Mouse (Mus musculus) liver, adult (tissue): Measurements from ENCODE around the gene Dnm3.

Experiments
- GATA4 ChIP-seq: IDR thresholded peaks from 2 replicates; pipeline ENCODE4 v1.6.1; 2014; ENCODE audit warnings: mild to moderate bottlenecking, low read length; ENCODE audit not compliant: insufficient replicate concordance

Dnm3 gene

GRCm38 (mm10) chr1:161999882-162000371 is 477.9 kb downstream of the Dnm3 start:
- TF ChIP-seq GATA4 = no peak

- no peak for TF ChIP-seq GATA4
Measured at GRCm38 (mm10) chr1:161999338-161999737, 478.5 kb downstream of the Dnm3 start.

- TF ChIP-seq GATA4 = no peak
Measured at GRCm38 (mm10) chr1:161998781-161999180, 479.1 kb downstream of the Dnm3 start.

- no peak for TF ChIP-seq GATA4
Measured at GRCm38 (mm10) chr1:161992389-161992788, 485.4 kb downstream of the Dnm3 start.

- no peak for TF ChIP-seq GATA4
Measured at GRCm38 (mm10) chr1:161991846-161992245, 486.0 kb downstream of the Dnm3 start.

GRCm38 (mm10) chr1:161990684-161991578 is 486.9 kb downstream of the Dnm3 start:
- TF ChIP-seq GATA4 = no peak

- TF ChIP-seq GATA4 = no peak
Measured at GRCm38 (mm10) chr1:161983979-161984566, 493.8 kb downstream of the Dnm3 start.

GRCm38 (mm10) chr1:161983451-161983850 is 494.4 kb downstream of the Dnm3 start:
- no peak for TF ChIP-seq GATA4

GRCm38 (mm10) chr1:161980626-161981298 is 497.1 kb downstream of the Dnm3 start:
- TF ChIP-seq GATA4 = no peak

- TF ChIP-seq GATA4 = no peak
Measured at GRCm38 (mm10) chr1:161980046-161980445, 497.8 kb downstream of the Dnm3 start.

GRCm38 (mm10) chr1:161979536-161979935 is 498.3 kb downstream of the Dnm3 start, which contains the start of gene 4930558K02Rik:
TSS of gene 4930558K02Rik (minus strand) at chr1:161979636.
- no peak for TF ChIP-seq GATA4

- no peak for TF ChIP-seq GATA4
Measured at GRCm38 (mm10) chr1:161978173-161978700, 499.6 kb downstream of the Dnm3 start.

GRCm38 (mm10) chr1:161977331-161977730 is 500.5 kb downstream of the Dnm3 start:
- no peak for TF ChIP-seq GATA4

GRCm38 (mm10) chr1:161976255-161977182 is 501.3 kb downstream of the Dnm3 start:
- no peak; the same call in 1 of the 2 replicates for TF ChIP-seq GATA4
